Mouse (Mus musculus) myocyte (in vitro differentiated cells): Measurements from ENCODE around the gene Ndrg3.

Experiments
- CEBPB ChIP-seq: IDR thresholded peaks from 2 replicates; pipeline ENCODE4 v1.6.1; 2011; ENCODE audit warnings: mild to moderate bottlenecking, moderate library complexity; ENCODE audit not compliant: poor library complexity, insufficient read depth, severe bottlenecking
- E2F4 ChIP-seq: IDR thresholded peaks from one replicate; pipeline ENCODE4 v1.6.1; 2011; ENCODE audit warnings: mild to moderate bottlenecking, control low read depth, moderate library complexity; ENCODE audit not compliant: insufficient read depth
- MAX ChIP-seq: IDR thresholded peaks from one replicate; pipeline ENCODE4 v1.6.1; 2011; ENCODE audit warnings: low read depth, mild to moderate bottlenecking, control low read depth
- MYOD1 ChIP-seq, 3 experiments: IDR thresholded peaks; one replicate each; pipeline ENCODE4 v1.6.1; 2011; ENCODE audit warnings: control low read depth in 2 of 3, low read depth in 2 of 3, mild to moderate bottlenecking in 2 of 3, moderate library complexity in 1 of 3; ENCODE audit not compliant: insufficient read length in 2 of 3, control insufficient read depth in 1 of 3
- MYOG ChIP-seq, 3 experiments: IDR thresholded peaks; one replicate each; pipeline ENCODE4 v1.6.1; 2011; ENCODE audit warnings: control low read depth in 2 of 3, low read depth in 2 of 3, mild to moderate bottlenecking in 2 of 3; ENCODE audit not compliant: insufficient read length in 2 of 3, control insufficient read depth in 1 of 3, insufficient read depth in 1 of 3
- POLR2A ChIP-seq: IDR thresholded peaks from one replicate; pipeline ENCODE4 v1.6.1; 2011; ENCODE audit warnings: low read depth, mild to moderate bottlenecking, control low read depth, moderate library complexity; ENCODE audit not compliant: insufficient read length
- POLR2AphosphoS2 ChIP-seq: IDR thresholded peaks from one replicate; pipeline ENCODE4 v1.6.1; 2011; ENCODE audit warnings: low read depth, control low read depth; ENCODE audit not compliant: insufficient read length
- REST ChIP-seq: IDR thresholded peaks from one replicate; pipeline ENCODE4 v1.6.1; 2011; ENCODE audit warnings: mild to moderate bottlenecking, control low read depth, moderate library complexity; ENCODE audit not compliant: insufficient read depth, insufficient read length
- SRF ChIP-seq: IDR thresholded peaks from one replicate; pipeline ENCODE4 v1.6.1; 2011; ENCODE audit warnings: low read depth; ENCODE audit not compliant: control insufficient read depth, insufficient read length
- TCF12 ChIP-seq: IDR thresholded peaks from one replicate; pipeline ENCODE4 v1.6.1; 2011; ENCODE audit warnings: mild to moderate bottlenecking, control low read depth; ENCODE audit not compliant: poor library complexity, insufficient read depth, severe bottlenecking
- USF1 ChIP-seq: IDR thresholded peaks from one replicate; pipeline ENCODE4 v1.6.1; 2011; ENCODE audit warnings: low read depth, mild to moderate bottlenecking, control low read depth, moderate library complexity

GRCm38 (mm10) chr2:156886084-156886631, 105.7 kb downstream of the Ndrg3 start:
- TF ChIP-seq CEBPB (no peak), MYOG (IDR thresholded peaks at IDR 0.05; ENCODE audit: control insufficient read depth in 1 of 3, insufficient read depth in 1 of 3, insufficient read length in 2 of 3, low read depth in 2 of 3) (no peak), POLR2A (no peak), E2F4 (no peak), MAX (no peak), USF1 (no peak), POLR2AphosphoS2 (no peak), REST (no peak), SRF (no peak), MYOD1 (IDR thresholded peaks at IDR 0.05; ENCODE audit: control insufficient read depth in 1 of 3, insufficient read length in 2 of 3, low read depth in 2 of 3) (no peak), TCF12 (no peak)
